Mouse (Mus musculus) neural tube, embryonic 14.5 days (tissue): Measurements from ENCODE around the gene Gjb4. TPM values are rescaled to one million over a fixed set of nuclear protein-coding genes. Genes with fewer than 3 reads are reported as not detected.

Source experiments
- ATAC-seq: fragments of 200-750 bp; cut with Nextera tagmentation; 2 replicates; pipeline ENCODE4 v1.8.0; 2017; ENCODE audit warnings: low read depth, mild to moderate bottlenecking, moderate TSS enrichment, moderate library complexity
- H3K27ac ChIP-seq: fragments of 300-500 bp; sonication (generic); 2 replicates; pipeline ENCODE4 v1.5.1; 2014; ENCODE audit warnings: low read depth, mild to moderate bottlenecking, control low read depth, low read length, moderate library complexity, mixed read lengths
- H3K27me3 ChIP-seq: fragments of 300-500 bp; sonication (generic); 2 replicates; pipeline ENCODE4 v1.6.1; 2014; ENCODE audit warnings: low read length; ENCODE audit not compliant: control insufficient read depth, insufficient read depth
- H3K36me3 ChIP-seq: fragments of 300-500 bp; sonication (generic); 2 replicates; pipeline ENCODE4 v1.6.1; 2014; ENCODE audit warnings: low read length, mixed read lengths; ENCODE audit not compliant: control insufficient read depth, insufficient read depth
- H3K4me1 ChIP-seq: fragments of 300-500 bp; sonication (generic); 2 replicates; pipeline ENCODE4 v1.6.1; 2014; ENCODE audit warnings: low read length; ENCODE audit not compliant: control insufficient read depth, insufficient read depth
- H3K4me2 ChIP-seq: fragments of 300-500 bp; sonication (generic); 2 replicates; pipeline ENCODE4 v1.6.1; 2014; ENCODE audit warnings: mild to moderate bottlenecking, low read depth, low read length, control low read depth
- H3K4me3 ChIP-seq: fragments of 300-500 bp; sonication (generic); 2 replicates; pipeline ENCODE4 v1.5.1; 2014; ENCODE audit warnings: low read depth, low read length, control low read depth, mixed read lengths
- H3K9ac ChIP-seq: fragments of 300-500 bp; sonication (generic); replicated peaks from 2 replicates; pipeline ENCODE4 v1.6.1; 2014; ENCODE audit warnings: low read depth, mild to moderate bottlenecking, control low read depth, low read length, mixed read lengths
- H3K9me3 ChIP-seq: fragments of 300-500 bp; sonication (generic); 2 replicates; pipeline ENCODE4 v1.6.1; 2016; ENCODE audit warnings: low read length; ENCODE audit not compliant: control insufficient read depth
- WGBS: fragments of 180-500 bp; shearing (Covaris S2); extraction: QIAGEN DNeasy Blood & Tissue Kit; methylation state at CpG from one replicate; pipeline ENCODE4 v1.1.7; 2014; 5-methylcytosine and 5-hydroxymethylcytosine counted together
- polyA plus RNA-seq: library from polyadenylated mRNA; unstranded; fragments of >200 nt; fragmentation: Nextera tagmentation; extraction: Ambion mirVana; gene quantifications from 2 replicates; pipeline ENCODE4 v1.2.1, GENCODE M21; 2014

The Gjb4 gene
- polyA plus RNA-seq, 1 experiment from 2014 or later = not detected

DNA sequence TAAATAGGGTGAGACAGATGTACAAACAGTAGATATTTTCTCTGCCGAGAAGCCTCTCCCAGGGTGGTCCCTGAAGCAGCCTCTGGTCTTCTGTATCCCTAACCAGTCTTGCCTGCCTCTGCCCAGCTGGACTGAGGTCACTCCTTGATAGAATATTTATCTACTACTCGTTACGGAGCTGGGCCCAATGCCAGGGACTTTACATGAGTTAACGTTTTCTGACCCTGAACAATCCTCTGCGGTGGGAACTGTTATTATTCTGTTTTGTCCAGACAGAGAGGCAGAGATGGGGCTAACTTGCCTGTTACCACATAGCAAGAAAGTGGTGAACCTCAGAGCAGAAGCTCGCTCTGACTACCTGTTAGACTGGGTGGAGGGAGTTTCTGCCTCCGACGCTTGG is 19.6 kb upstream of the Gjb4 start:
- H3K9ac ChIP-seq = no peak overlapping the region
- 54% methylated on average over 8 of the region's 8 CpGs for WGBS
- ATAC-seq = no peak
- no peaks in the 10 kb centered on the region for H3K9me3 ChIP-seq
- no peak overlapping the region for H3K4me3 ChIP-seq
- no peak overlapping the region for H3K27ac ChIP-seq
- H3K27me3 ChIP-seq = no peaks in the 10 kb centered on the region
- no peak overlapping the region for H3K4me2 ChIP-seq
- H3K36me3 ChIP-seq = no peaks in the 10 kb centered on the region
- H3K4me1 ChIP-seq = no peaks in the 10 kb centered on the region

- ATAC-seq = no peak
- Histone ChIP-seq H3K27me3 (no peaks in the 10 kb centered on the region), H3K36me3 (no peaks in the 10 kb centered on the region), H3K9ac (no peak overlapping the region), H3K4me1 (no peaks in the 10 kb centered on the region), H3K4me3 (no peak overlapping the region), H3K9me3 (no peaks in the 10 kb centered on the region), H3K4me2 (no peak overlapping the region), H3K27ac (no peak overlapping the region)
- 79% methylated on average over 5 of the region's 5 CpGs for WGBS
Observed at GRCm38 (mm10) chr4:127371546-127371945, 17.7 kb upstream of the Gjb4 start.

- H3K9ac ChIP-seq = no peak overlapping the region
- no peak overlapping the region for H3K4me2 ChIP-seq
- ATAC-seq = no peak
- H3K27me3 ChIP-seq = no peaks in the 10 kb centered on the region
- no peaks in the 10 kb centered on the region for H3K36me3 ChIP-seq
- 0 out of 2 replicates have a peak, but pooled peaks cover 3% of the 10 kb centered on the region for H3K4me1 ChIP-seq
- H3K4me3 ChIP-seq = no peak overlapping the region
- WGBS = 56% methylated on average over 2 of the region's 2 CpGs
- H3K9me3 ChIP-seq = no peaks in the 10 kb centered on the region
- no peak overlapping the region for H3K27ac ChIP-seq
Observed at GRCm38 (mm10) chr4:127370447-127370846, 16.6 kb upstream of the Gjb4 start.

GRCm38 (mm10) chr4:127368379-127368973 is 14.6 kb upstream of the Gjb4 start:
- Histone ChIP-seq H3K9ac (no peak overlapping the region), H3K27me3 (no peaks in the 10 kb centered on the region), H3K36me3 (no peaks in the 10 kb centered on the region), H3K4me1 (0 out of 2 replicates have a peak, but pooled peaks cover 4% of the 10 kb centered on the region), H3K27ac (no peak overlapping the region), H3K4me3 (no peak overlapping the region), H3K9me3 (no peaks in the 10 kb centered on the region), H3K4me2 (no peak overlapping the region)
- ATAC-seq = peak; percentile 53; the same call in 1 of the 2 replicates
- 37% methylated on average over 13 of the region's 13 CpGs for WGBS

DNA sequence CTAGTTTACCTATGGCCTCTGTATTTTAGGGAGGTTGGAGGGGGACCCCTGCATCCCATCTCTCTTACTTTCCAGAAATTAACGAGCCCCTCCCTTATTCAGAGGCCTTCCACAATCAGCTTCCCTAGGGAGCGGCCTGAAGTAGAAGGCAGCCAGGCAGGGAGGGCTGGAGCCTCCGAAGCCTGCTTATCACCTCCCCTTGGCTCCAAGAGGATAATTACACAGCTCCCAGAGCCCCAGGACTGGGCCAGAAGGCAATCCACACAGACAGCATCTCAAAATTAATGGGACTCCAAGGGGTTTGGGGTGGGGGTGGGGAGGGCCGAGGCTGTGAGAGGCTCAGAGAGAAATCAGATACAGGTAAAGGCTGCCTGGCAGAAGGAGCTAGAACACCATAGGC is 12.0 kb upstream of the Gjb4 start:
- Histone ChIP-seq H3K9ac (no peak overlapping the region), H3K4me2 (no peak overlapping the region), H3K4me1 (0 out of 2 replicates have a peak, but pooled peaks cover 4% of the 10 kb centered on the region), H3K27me3 (no peaks in the 10 kb centered on the region), H3K4me3 (no peak overlapping the region), H3K27ac (no peak overlapping the region), H3K36me3 (no peaks in the 10 kb centered on the region), H3K9me3 (no peaks in the 10 kb centered on the region)
- WGBS = 14% methylated on average over 4 of the region's 4 CpGs
- peak; percentile 14; the same call in 1 of the 2 replicates for ATAC-seq

DNA sequence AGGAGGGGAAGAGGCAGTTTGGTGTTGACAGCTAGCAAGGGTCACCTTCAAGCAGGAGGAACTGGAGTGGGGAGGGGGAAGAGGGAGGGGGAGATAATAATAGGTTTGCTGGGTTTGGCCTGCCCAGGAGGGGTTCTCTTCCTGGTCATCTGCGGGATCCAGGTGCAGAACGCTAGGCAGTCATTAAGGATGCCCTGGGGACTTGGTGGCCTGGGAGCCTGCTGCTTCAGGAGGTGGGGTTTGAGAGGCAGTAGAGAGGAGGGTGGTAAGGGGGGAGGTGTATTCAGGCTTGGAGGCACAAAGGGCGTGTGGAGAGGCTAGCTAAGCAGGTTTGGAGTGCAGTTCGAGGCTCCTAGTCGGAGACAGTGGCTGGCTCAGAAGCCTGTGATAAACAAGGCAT is 11.6 kb upstream of the Gjb4 start:
- Histone ChIP-seq H3K9me3 (no peaks in the 10 kb centered on the region), H3K9ac (no peak overlapping the region), H3K27ac (no peak overlapping the region), H3K4me3 (no peak overlapping the region), H3K4me1 (0 out of 2 replicates have a peak, but pooled peaks cover 4% of the 10 kb centered on the region), H3K4me2 (no peak overlapping the region), H3K27me3 (no peaks in the 10 kb centered on the region), H3K36me3 (no peaks in the 10 kb centered on the region)
- WGBS = 12% methylated on average over 5 of the region's 5 CpGs
- peak; percentile 25; the same call in 1 of the 2 replicates for ATAC-seq

GRCm38 (mm10) chr4:127364431-127364830 is 10.6 kb upstream of the Gjb4 start:
- H3K4me2 ChIP-seq = no peak overlapping the region
- ATAC-seq = no peak
- no peaks in the 10 kb centered on the region for H3K27me3 ChIP-seq
- no peak overlapping the region for H3K9ac ChIP-seq
- WGBS = 65% methylated on average over 6 of the region's 6 CpGs
- H3K36me3 ChIP-seq = no peaks in the 10 kb centered on the region
- no peak overlapping the region for H3K27ac ChIP-seq
- H3K9me3 ChIP-seq = no peaks in the 10 kb centered on the region
- H3K4me3 ChIP-seq = no peak overlapping the region
- 0 out of 2 replicates have a peak, but pooled peaks cover 4% of the 10 kb centered on the region for H3K4me1 ChIP-seq

GRCm38 (mm10) chr4:127363331-127363730 is 9.4 kb upstream of the Gjb4 start:
- no peak overlapping the region for H3K4me2 ChIP-seq
- no peak overlapping the region for H3K27ac ChIP-seq
- H3K4me3 ChIP-seq = no peak overlapping the region
- no peak overlapping the region for H3K9ac ChIP-seq
- H3K27me3 ChIP-seq = no peaks in the 10 kb centered on the region
- no peaks in the 10 kb centered on the region for H3K36me3 ChIP-seq
- H3K9me3 ChIP-seq = no peaks in the 10 kb centered on the region
- ATAC-seq = no peak
- 53% methylated on average over 4 of the region's 4 CpGs for WGBS
- H3K4me1 ChIP-seq = 0 out of 2 replicates have a peak, but pooled peaks cover 4% of the 10 kb centered on the region

GRCm38 (mm10) chr4:127362520-127362919 is 8.6 kb upstream of the Gjb4 start:
- Histone ChIP-seq H3K9me3 (no peaks in the 10 kb centered on the region), H3K4me1 (0 out of 2 replicates have a peak, but pooled peaks cover 4% of the 10 kb centered on the region), H3K27ac (no peak overlapping the region), H3K4me3 (no peak overlapping the region), H3K4me2 (no peak overlapping the region), H3K36me3 (no peaks in the 10 kb centered on the region), H3K27me3 (no peaks in the 10 kb centered on the region), H3K9ac (no peak overlapping the region)
- 89% methylated on average over 3 of the region's 3 CpGs for WGBS
- ATAC-seq = no peak
